Mouse (Mus musculus) MEL (cell line): ENCODE measurements at regions not wholly inside any gene's neighbourhood (a gene's known extent, or its start where the extent isn't known, plus 50 kb on each side); places are given as distances from the start of the nearest gene placed in this dataset.

Source experiments
- DNase-seq: peaks from one replicate; pipeline ENCODE4 v3.0.0; 2011; ENCODE audit warnings: low read depth, low spot score
- H3K27ac ChIP-seq: 2 replicates; pipeline ENCODE4 v1.5.1; 2012; ENCODE audit warnings: low read depth, mild to moderate bottlenecking, control low read depth, low read length, moderate library complexity; ENCODE audit not compliant: control insufficient read depth
- H3K27me3 ChIP-seq, 2 experiments: fragments of 150-350 bp in 1 of 2; sonication (generic) in 1 of 2; 2 replicates each; pipeline ENCODE4 v1.6.1; 2012; ENCODE audit warnings: low read length in 2 of 2, mild to moderate bottlenecking in 2 of 2, improper control_type of control experiment in 1 of 2, moderate library complexity in 1 of 2; ENCODE audit not compliant: insufficient read depth in 2 of 2, control insufficient read depth in 1 of 2
- H3K36me3 ChIP-seq, 2 experiments: 2 replicates each; pipeline ENCODE4 v1.6.1; 2012 to 2014; ENCODE audit warnings: low read length in 2 of 2, improper control_type of control experiment in 1 of 2, inconsistent platforms in 1 of 2, mild to moderate bottlenecking in 1 of 2; ENCODE audit not compliant: insufficient read depth in 2 of 2, control insufficient read depth in 1 of 2
- H3K4me1 ChIP-seq, 2 experiments: fragments of 150-350 bp in 1 of 2; sonication (generic) in 1 of 2; 2 replicates each; pipeline ENCODE4 v1.6.1; 2012; ENCODE audit warnings: low read length in 2 of 2, improper control_type of control experiment in 1 of 2, mild to moderate bottlenecking in 1 of 2; ENCODE audit not compliant: insufficient read depth in 2 of 2, control insufficient read depth in 1 of 2
- H3K4me3 ChIP-seq, 2 experiments: fragments of 150-350 bp in 1 of 2; sonication (generic) in 1 of 2; 2 replicates each; pipeline ENCODE4 v1.5.1; 2012; ENCODE audit warnings: low read depth in 2 of 2, low read length in 2 of 2, mild to moderate bottlenecking in 2 of 2, moderate library complexity in 2 of 2, control low read depth in 1 of 2, improper control_type of control experiment in 1 of 2; ENCODE audit not compliant: control insufficient read depth in 1 of 2, insufficient read depth in 1 of 2
- H3K79me2 ChIP-seq: 2 replicates; pipeline ENCODE4 v1.6.1; 2012; ENCODE audit warnings: mild to moderate bottlenecking, low read length, moderate library complexity; ENCODE audit not compliant: control insufficient read depth, poor library complexity, insufficient read depth
- H3K9ac ChIP-seq: 2 replicates; pipeline ENCODE4 v1.6.1; 2012; ENCODE audit warnings: low read depth, mild to moderate bottlenecking, control low read depth, low read length, moderate library complexity; ENCODE audit not compliant: control insufficient read depth, poor library complexity, severe bottlenecking
- H3K9me3 ChIP-seq: fragments of 150-350 bp; sonication (generic); replicated peaks from 2 replicates; pipeline ENCODE4 v1.6.1; 2012; ENCODE audit warnings: mild to moderate bottlenecking, low read length, improper control_type of control experiment, moderate library complexity; ENCODE audit not compliant: insufficient read depth
- CHD1 ChIP-seq: IDR thresholded peaks from 2 replicates; pipeline ENCODE4 v1.6.1; 2012; ENCODE audit warnings: low read depth, mild to moderate bottlenecking, inconsistent platforms, low read length, improper control_type of control experiment
- CHD2 ChIP-seq: IDR thresholded peaks from 2 replicates; pipeline ENCODE4 v1.6.1; 2011; ENCODE audit warnings: low read length, improper control_type of control experiment
- E2F4 ChIP-seq: IDR thresholded peaks from 2 replicates; pipeline ENCODE4 v1.6.1; 2011; ENCODE audit warnings: low read depth, low read length, improper control_type of control experiment, borderline replicate concordance
- ELF1 ChIP-seq: IDR thresholded peaks from 2 replicates; pipeline ENCODE4 v1.6.1; 2014; ENCODE audit warnings: low read depth, mild to moderate bottlenecking, inconsistent platforms, low read length, improper control_type of control experiment, moderate library complexity
- EP300 ChIP-seq, 2 experiments: IDR thresholded peaks; 2 replicates each; pipeline ENCODE4 v1.6.1; 2011; ENCODE audit warnings: improper control_type of control experiment in 2 of 2, low read length in 2 of 2, low read depth in 1 of 2, mild to moderate bottlenecking in 1 of 2
- GABPA ChIP-seq: IDR thresholded peaks from 2 replicates; pipeline ENCODE4 v1.6.1; 2012; ENCODE audit warnings: low read depth, mild to moderate bottlenecking, inconsistent platforms, low read length, improper control_type of control experiment, moderate library complexity
- MEF2A ChIP-seq: IDR thresholded peaks from 2 replicates; pipeline ENCODE4 v1.6.1; 2014; ENCODE audit warnings: low read depth, mild to moderate bottlenecking, inconsistent platforms, low read length, improper control_type of control experiment; ENCODE audit not compliant: poor library complexity, insufficient replicate concordance, severe bottlenecking; ENCODE audit errors: extremely low read depth
- MYB ChIP-seq: IDR thresholded peaks from 2 replicates; pipeline ENCODE4 v1.6.1; 2011; ENCODE audit warnings: mild to moderate bottlenecking, low read depth, low read length, improper control_type of control experiment
- NELFE ChIP-seq: IDR thresholded peaks from 2 replicates; pipeline ENCODE4 v1.6.1; 2011; ENCODE audit warnings: low read depth, low read length, improper control_type of control experiment
- NRF1 ChIP-seq: IDR thresholded peaks from 2 replicates; pipeline ENCODE4 v1.6.1; 2014; ENCODE audit warnings: low read depth, mild to moderate bottlenecking, inconsistent platforms, low read length, improper control_type of control experiment, moderate library complexity; ENCODE audit not compliant: poor library complexity, insufficient read depth, severe bottlenecking
- POLR2AphosphoS5 ChIP-seq: IDR thresholded peaks from 2 replicates; pipeline ENCODE4 v1.6.1; 2012; ENCODE audit warnings: low read depth, borderline replicate concordance, mild to moderate bottlenecking, inconsistent platforms, low read length, moderate library complexity, mixed read lengths
- SMC3 ChIP-seq: IDR thresholded peaks from 2 replicates; pipeline ENCODE4 v1.6.1; 2011; ENCODE audit warnings: low read depth, low read length, improper control_type of control experiment
- TBP ChIP-seq: IDR thresholded peaks from 2 replicates; pipeline ENCODE4 v1.8.0; 2011; ENCODE audit warnings: low read depth, low read length, improper control_type of control experiment
- UBTF ChIP-seq: IDR thresholded peaks from 2 replicates; pipeline ENCODE4 v1.6.1; 2012; ENCODE audit warnings: low read depth, mild to moderate bottlenecking, inconsistent platforms, low read length, improper control_type of control experiment, moderate library complexity, borderline replicate concordance; ENCODE audit not compliant: insufficient read depth
- USF1 ChIP-seq: IDR thresholded peaks from 2 replicates; pipeline ENCODE4 v1.6.1; 2014; ENCODE audit warnings: low read depth, mild to moderate bottlenecking, inconsistent platforms, low read length, improper control_type of control experiment, moderate library complexity
- USF2 ChIP-seq, 2 experiments: IDR thresholded peaks; 2 replicates each; pipeline ENCODE4 v1.6.1; 2011 to 2012; ENCODE audit warnings: improper control_type of control experiment in 2 of 2, low read length in 2 of 2, borderline replicate concordance in 1 of 2, inconsistent platforms in 1 of 2, low read depth in 1 of 2, mild to moderate bottlenecking in 1 of 2; ENCODE audit not compliant: insufficient read depth in 1 of 2
- ZKSCAN1 ChIP-seq: IDR thresholded peaks from 2 replicates; pipeline ENCODE4 v1.6.1; 2012; ENCODE audit warnings: low read depth, mild to moderate bottlenecking, inconsistent platforms, low read length, improper control_type of control experiment, moderate library complexity
- ZMIZ1 ChIP-seq: IDR thresholded peaks from 2 replicates; pipeline ENCODE4 v1.6.1; 2012; ENCODE audit warnings: low read depth, mild to moderate bottlenecking, inconsistent platforms, low read length, improper control_type of control experiment, moderate library complexity

DNA sequence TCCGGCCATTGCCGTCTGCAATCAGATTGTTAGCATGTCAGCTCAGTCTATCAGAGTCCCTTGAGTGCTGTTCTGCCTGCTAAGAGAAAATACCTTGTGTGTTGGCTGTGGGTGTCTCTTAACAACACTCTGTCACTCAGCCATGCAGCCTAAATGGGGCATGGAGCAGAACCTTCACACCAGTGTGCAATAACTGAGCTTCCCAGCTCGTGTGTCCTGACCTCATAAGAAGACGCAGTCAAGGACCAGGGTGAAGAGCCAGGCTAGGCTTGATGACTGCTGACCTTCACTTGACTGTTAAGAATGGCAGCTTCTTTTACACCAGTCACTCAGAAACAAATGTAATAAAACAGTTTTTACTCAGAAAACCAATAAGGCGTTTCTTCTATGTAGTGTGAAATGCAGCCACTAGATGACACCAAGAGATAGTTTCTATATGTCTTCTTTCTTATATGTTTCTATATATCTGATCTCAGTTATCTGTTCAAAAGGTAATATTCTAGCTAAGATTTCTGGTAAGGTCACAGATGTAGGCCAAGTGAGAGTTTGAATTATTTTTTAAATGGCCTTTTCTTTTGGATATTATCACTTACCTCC is 584.0 kb downstream of the Isl1 start:
- Histone ChIP-seq H3K27ac (no peak overlapping the region), H3K9me3 (no peaks in the 10 kb centered on the region), H3K9ac (no peak overlapping the region), H3K27me3 (no peaks in the 10 kb centered on the region), H3K79me2 (no peaks in the 10 kb centered on the region), H3K4me3 (no peak overlapping the region), H3K4me1 (no peaks in the 10 kb centered on the region), H3K36me3 (no peaks in the 10 kb centered on the region)
- TF ChIP-seq GABPA (no peak), UBTF (no peak), MEF2A (no peak), MYB (no peak), ZKSCAN1 (no peak), POLR2AphosphoS5 (no peak), EP300 (IDR thresholded peaks at IDR 0.05; ENCODE audit: low read depth in 1 of 2, low read length in 2 of 2) (no peak), E2F4 (no peak), NELFE (no peak), ZMIZ1 (no peak), ELF1 (no peak), TBP (no peak), NRF1 (no peak), USF1 (no peak), USF2 (IDR thresholded peaks at IDR 0.05; ENCODE audit: borderline replicate concordance in 1 of 2, insufficient read depth in 1 of 2, low read depth in 1 of 2, low read length in 2 of 2) (no peak)
- DNase-seq: no peak

DNA sequence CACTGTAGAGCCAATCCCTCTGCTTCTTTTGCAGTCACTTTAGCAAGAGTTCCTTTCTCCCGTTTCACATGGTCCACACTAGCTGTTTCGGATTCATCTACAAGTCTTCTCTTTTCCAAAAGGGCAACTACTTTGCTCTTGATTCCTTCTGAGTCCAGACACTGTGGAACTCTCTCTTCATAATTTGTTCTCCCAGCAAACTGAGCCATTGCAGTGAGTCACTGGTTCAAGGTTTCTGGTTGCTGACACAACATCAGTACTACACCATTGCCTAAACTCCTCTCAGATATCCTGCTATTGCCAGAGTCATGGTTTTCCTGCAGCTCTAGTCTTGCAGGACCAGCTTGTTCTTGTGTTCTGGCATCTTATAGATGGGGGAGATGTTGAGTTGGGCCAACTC is 590.2 kb downstream of the Isl1 start:
- Histone ChIP-seq H3K4me1 (no peaks in the 10 kb centered on the region), H3K79me2 (no peaks in the 10 kb centered on the region), H3K9me3 (no peaks in the 10 kb centered on the region), H3K36me3 (no peaks in the 10 kb centered on the region), H3K4me3 (no peak overlapping the region), H3K27ac (no peak overlapping the region), H3K27me3 (no peaks in the 10 kb centered on the region), H3K9ac (no peak overlapping the region)
- no peak for DNase-seq
- no peak for TF ChIP-seq SMC3
- TF ChIP-seq NELFE: no peak
- no peak for TF ChIP-seq CHD2
- TF ChIP-seq NRF1: no peak
- TF ChIP-seq CHD1: no peak
